Mouse (Mus musculus) hindbrain, postnatal 0 days (tissue): ENCODE data around the gene Zbtb32. TPM values are rescaled to one million over a fixed set of nuclear protein-coding genes. Genes with fewer than 3 reads are reported as not detected.

Experiments
- ATAC-seq: fragments of 200-750 bp; cut with Nextera tagmentation; 2 replicates; pipeline ENCODE4 v1.8.0; 2017; ENCODE audit warnings: mild to moderate bottlenecking, moderate TSS enrichment, moderate library complexity
- DNase-seq: peaks from one replicate; pipeline ENCODE4 v3.0.0-alpha.2; 2015; ENCODE audit warnings: low spot score
- H3K27ac ChIP-seq: fragments of 300-500 bp; sonication (generic); 2 replicates; pipeline ENCODE4 v1.5.1; 2014; ENCODE audit warnings: mild to moderate bottlenecking
- H3K27me3 ChIP-seq: fragments of 300-500 bp; sonication (generic); 2 replicates; pipeline ENCODE4 v1.6.1; 2014; ENCODE audit warnings: low read length, mixed read lengths; ENCODE audit not compliant: insufficient read depth
- H3K36me3 ChIP-seq: fragments of 300-500 bp; sonication (generic); 2 replicates; pipeline ENCODE4 v1.6.1; 2014; ENCODE audit warnings: low read length, mixed read lengths; ENCODE audit not compliant: insufficient read depth
- H3K4me1 ChIP-seq: fragments of 300-500 bp; sonication (generic); 2 replicates; pipeline ENCODE4 v1.6.1; 2014; ENCODE audit warnings: antibody characterized with exemption, low read length, mixed read lengths; ENCODE audit not compliant: insufficient read depth
- H3K4me2 ChIP-seq: fragments of 300-500 bp; sonication (generic); 2 replicates; pipeline ENCODE4 v1.6.1; 2014; ENCODE audit warnings: low read depth, mild to moderate bottlenecking, low read length, moderate library complexity, mixed read lengths
- H3K4me3 ChIP-seq: fragments of 300-500 bp; sonication (generic); 2 replicates; pipeline ENCODE4 v1.5.1; 2014; ENCODE audit warnings: low read length
- H3K9ac ChIP-seq: fragments of 300-500 bp; sonication (generic); replicated peaks from 2 replicates; pipeline ENCODE4 v1.6.1; 2014; ENCODE audit warnings: mild to moderate bottlenecking, low read length, moderate library complexity, mixed read lengths
- H3K9me3 ChIP-seq: fragments of 300-500 bp; sonication (generic); 2 replicates; pipeline ENCODE4 v1.6.1; 2016; ENCODE audit warnings: low read length, mixed read lengths
- CTCF ChIP-seq: IDR thresholded peaks from 2 replicates; pipeline ENCODE4 v1.5.1; 2016; ENCODE audit warnings: antibody characterized with exemption, control low read depth, low read depth
- WGBS: fragments of 180-500 bp; shearing (Covaris S2); extraction: QIAGEN DNeasy Blood & Tissue Kit; methylation state at CpG from one replicate; pipeline ENCODE4 v1.1.7; 2014; 5-methylcytosine and 5-hydroxymethylcytosine counted together
- polyA plus RNA-seq: library from polyadenylated mRNA; unstranded; fragments of >200 nt; fragmentation: Nextera tagmentation; extraction: Ambion mirVana; gene quantifications from 2 replicates; pipeline ENCODE4 v1.2.1, GENCODE M21; 2015
- total RNA-seq: library from RNA; depleted of rRNA; stranded (reverse); fragments of >200 nt; gene quantifications from 2 replicates; pipeline ENCODE4 v1.2.3, GENCODE M21; 2014

Zbtb32 gene
- total and polyA plus RNA-seq, 2 experiments from 2014 or later, result 0.18 TPM; not detected in 1

DNA sequence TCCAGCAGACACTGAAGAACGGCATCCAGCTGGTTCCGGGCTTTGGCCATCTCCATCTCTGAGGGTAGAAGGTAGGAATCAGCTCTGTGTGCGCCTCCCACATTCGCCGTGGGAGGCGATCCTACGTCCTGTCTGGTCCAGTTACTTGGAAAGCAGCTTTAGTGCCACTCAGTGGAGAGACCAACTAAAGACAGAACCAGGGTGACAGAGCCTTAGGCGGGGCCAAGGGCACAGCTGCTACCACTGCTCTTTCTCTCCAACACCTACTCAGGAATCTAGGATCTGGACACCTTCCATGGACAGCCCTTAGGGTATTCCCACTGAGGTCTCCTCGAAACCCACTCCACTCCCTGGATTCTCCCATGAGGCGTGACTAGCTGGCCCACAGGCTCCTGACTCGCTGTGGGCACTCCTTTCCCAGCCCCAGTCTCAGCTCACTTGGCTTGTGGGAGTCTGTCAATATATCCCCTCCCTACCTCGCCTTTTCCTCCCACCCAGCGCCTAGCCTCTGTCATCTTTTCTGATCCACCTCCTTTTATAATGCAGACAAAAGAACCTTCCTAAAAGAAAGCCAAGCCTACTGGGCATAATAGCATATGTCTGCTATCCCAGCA is 40.7 kb downstream of the Zbtb32 start:
- no peak for DNase-seq
- H3K4me2 ChIP-seq, result peak overlapping the region; percentile 99; the same call in 1 of the 2 replicates

GRCm38 (mm10) chr7:30556894-30557536 is 41.7 kb downstream of the Zbtb32 start:
- no peak; the same call in 1 of the 2 replicates for TF ChIP-seq CTCF
- H3K4me3 ChIP-seq, result no peak overlapping the region
- no peak overlapping the region for H3K27ac ChIP-seq
- DNase-seq (no peak), ATAC-seq (no peak)
- H3K9me3 ChIP-seq, result no peaks in the 10 kb centered on the region
- peaks cover 23% of the 10 kb centered on the region for H3K4me1 ChIP-seq
- no peak overlapping the region for H3K4me2 ChIP-seq
- H3K9ac ChIP-seq, result no peak overlapping the region
- 93% methylated on average over 18 of the region's 18 CpGs for whole genome bisulfite sequencing
- H3K36me3 ChIP-seq, result peaks cover 19% of the 10 kb centered on the region
- H3K27me3 ChIP-seq, result no peaks in the 10 kb centered on the region

More for the DNA sequence above, 40.7 kb downstream of the Zbtb32 start:
- Histone ChIP-seq H3K27ac (no peak overlapping the region), H3K9ac (peak overlapping the region; percentile 64), H3K36me3 (peaks cover 19% of the 10 kb centered on the region), H3K9me3 (no peaks in the 10 kb centered on the region), H3K27me3 (no peaks in the 10 kb centered on the region), H3K4me1 (peaks cover 18% of the 10 kb centered on the region), H3K4me3 (no peak overlapping the region)
- no peak for TF ChIP-seq CTCF
- 87% methylated on average over 13 of the region's 13 CpGs for WGBS
- ATAC-seq, result no peak

GRCm38 (mm10) chr7:30553810-30554584 is 44.7 kb downstream of the Zbtb32 start:
- DNase-seq, result no peak
- Histone ChIP-seq H3K36me3 (peaks cover 19% of the 10 kb centered on the region), H3K9ac (peak overlapping the region; percentile 63; the same call in 1 of the 2 replicates), H3K4me2 (peak overlapping the region; percentile 97), H3K4me3 (no peak overlapping the region), H3K9me3 (no peaks in the 10 kb centered on the region), H3K27me3 (no peaks in the 10 kb centered on the region), H3K4me1 (peaks cover 22% of the 10 kb centered on the region), H3K27ac (no peak overlapping the region)
- ATAC-seq, result no peak
- no peak for TF ChIP-seq CTCF
- 88% methylated on average over 22 of the region's 22 CpGs for WGBS

- Histone ChIP-seq H3K4me3 (peak overlapping the region; percentile 65), H3K27ac (peak overlapping the region; percentile 96), H3K4me1 (peaks cover 13% of the 10 kb centered on the region; the same call in 1 of the 2 replicates), H3K9me3 (no peaks in the 10 kb centered on the region), H3K9ac (peak overlapping the region; percentile 63), H3K36me3 (peaks cover 24% of the 10 kb centered on the region), H3K4me2 (peak overlapping the region; percentile 97), H3K27me3 (no peaks in the 10 kb centered on the region)
- 3% methylated on average over 23 of the region's 23 CpGs for WGBS
- DNase-seq (peak; percentile 55), ATAC-seq (no peak)
- no peak for TF ChIP-seq CTCF
These were observed 45.6 kb downstream of the Zbtb32 start for GRCm38 (mm10) chr7:30553021-30553589.

- Histone ChIP-seq H3K27ac (peak within 1 kb of the TSS; percentile 96), H3K9me3 (no peaks in the 10 kb centered on the region), H3K36me3 (peaks cover 24% of the 10 kb centered on the region), H3K27me3 (no peaks in the 10 kb centered on the region), H3K9ac (peak within 1 kb of the TSS; percentile 63), H3K4me2 (peak within 1 kb of the TSS; percentile 97), H3K4me3 (peak within 1 kb of the TSS; percentile 65), H3K4me1 (peaks cover 13% of the 10 kb centered on the region; the same call in 1 of the 2 replicates)
- peak; percentile 34; the same call in 1 of the 2 replicates for TF ChIP-seq CTCF
- ATAC-seq (peak; percentile 95), DNase-seq (peak; percentile 99)
- WGBS, result under 1% methylated on average over 44 of the region's 44 CpGs
These were observed 46.3 kb downstream of the Zbtb32 start, which contains the start of the genes Hspb6 and Proser3 for GRCm38 (mm10) chr7:30552102-30553020. Gene Hspb6 (plus strand): TSS chr7:30552178. Gene Proser3 (minus strand): TSS chr7:30552299.
